Mouse (Mus musculus): Measurements from ENCODE around the gene Disp1. TPM values are rescaled to one million over a fixed set of nuclear protein-coding genes. Genes with fewer than 3 reads are reported as not detected.

Gene Disp1
- total and polyA plus RNA-seq, 3 experiments = 3.8 to 10.5 (median 5.0) TPM

DNA sequence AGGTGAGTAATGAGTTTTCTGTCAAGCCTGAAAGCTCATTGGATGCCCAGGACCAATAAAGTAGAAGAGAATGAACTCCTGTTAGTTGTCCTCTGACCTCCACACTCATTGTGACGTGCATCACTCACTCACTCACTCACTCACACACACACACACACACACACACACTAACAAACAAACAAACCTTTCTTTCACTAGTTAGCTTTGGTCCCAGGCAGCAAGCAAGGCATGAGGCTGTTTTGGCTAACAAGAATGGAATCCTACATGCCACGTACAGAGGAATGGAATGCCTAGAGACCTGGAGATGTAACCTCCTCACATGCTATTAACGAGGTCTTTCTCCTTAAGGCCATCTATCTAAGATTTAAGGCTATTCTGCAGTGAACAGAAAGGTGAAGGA, 97.6 kb downstream of the Disp1 start:
- no peak for DNase-seq (ENCODE audit: low spot score)
- TF ChIP-seq TAL1 (conservative IDR thresholded peaks at IDR 0.05; ENCODE audit: low read depth, low read length) (no peak), POLR2AphosphoS5 (IDR thresholded peaks at IDR 0.05; ENCODE audit: insufficient replicate concordance, low read depth, low read length) (no peak), GATA2 (IDR thresholded peaks at IDR 0.05; ENCODE audit: borderline replicate concordance, low read depth, low read length) (no peak), GATA1 (IDR thresholded peaks at IDR 0.05; ENCODE audit: borderline replicate concordance, low read length) (no peak), CTCF (IDR thresholded peaks at IDR 0.05; ENCODE audit: low read depth, low read length) (no peak)
- no peaks in the 10 kb centered on the region for H3K4me1 ChIP-seq (ENCODE audit: insufficient read depth, low read depth, low read length)

DNA sequence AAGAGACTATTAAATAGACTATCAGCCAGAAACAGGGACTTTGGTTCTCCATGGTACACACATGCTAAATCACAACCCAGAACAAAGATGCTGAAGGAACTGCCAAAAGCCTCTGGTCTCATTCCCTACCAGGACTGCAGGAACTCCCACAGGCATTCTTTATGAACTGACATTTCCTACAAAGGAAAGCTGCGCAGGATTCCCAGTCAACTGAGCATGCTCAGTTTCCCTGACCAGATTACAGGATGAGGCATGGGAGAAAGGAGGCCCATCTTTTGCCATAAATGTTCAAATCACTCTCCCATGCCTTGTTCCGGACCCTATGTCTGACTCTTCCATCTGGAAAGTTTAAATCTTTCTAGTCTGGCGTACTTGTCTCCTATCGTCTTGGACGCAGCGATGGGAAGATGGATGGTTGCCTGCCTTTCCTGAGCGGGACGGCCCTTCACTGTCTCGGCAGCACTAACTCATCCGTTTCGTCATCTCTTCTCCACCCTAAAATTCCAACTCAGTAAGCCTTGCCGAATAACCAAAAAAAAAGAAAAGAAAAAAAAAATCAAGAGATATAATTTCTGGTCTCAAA, 100.9 kb downstream of the Disp1 start:
- no peak for DNase-seq (ENCODE audit: low spot score)
- H3K4me1 ChIP-seq (ENCODE audit: insufficient read depth, low read depth, low read length) = no peaks in the 10 kb centered on the region
- no peak overlapping the region for H3K4me3 ChIP-seq (ENCODE audit: low read depth, low read length)
- H3K9me3 ChIP-seq (replicated peaks) = no peaks in the 10 kb centered on the region
- H3K36me3 ChIP-seq (replicated peaks) = peaks cover 17% of the 10 kb centered on the region
- H3K27me3 ChIP-seq (ENCODE audit: insufficient read depth, low read length) = no peaks in the 10 kb centered on the region
- no peak for TF ChIP-seq GATA1 (IDR thresholded peaks at IDR 0.05; ENCODE audit: borderline replicate concordance, low read length)
- ATAC-seq (ENCODE audit: extremely low read depth, insufficient number of reproducible peaks, low FRiP score, poor library complexity, severe bottlenecking) = no peak

More for the DNA sequence above, 97.6 kb downstream of the Disp1 start:
- Histone ChIP-seq H3K9me3 (replicated peaks) (no peaks in the 10 kb centered on the region), H3K27me3 (ENCODE audit: insufficient read depth, low read length) (no peaks in the 10 kb centered on the region), H3K36me3 (replicated peaks) (peaks cover 20% of the 10 kb centered on the region), H3K4me3 (ENCODE audit: low read depth, low read length) (no peak overlapping the region)
- no peak for ATAC-seq (ENCODE audit: extremely low read depth, insufficient number of reproducible peaks, low FRiP score, poor library complexity, severe bottlenecking)

GRCm38 (mm10) chr1:183117827-183118825, 103.2 kb downstream of the Disp1 start:
- Histone ChIP-seq H3K36me3 (replicated peaks) (peaks cover 15% of the 10 kb centered on the region), H3K9me3 (replicated peaks) (no peaks in the 10 kb centered on the region), H3K4me3 (ENCODE audit: low read depth, low read length) (no peak overlapping the region), H3K4me1 (ENCODE audit: insufficient read depth, low read depth, low read length) (no peaks in the 10 kb centered on the region), H3K27me3 (ENCODE audit: insufficient read depth, low read length) (no peaks in the 10 kb centered on the region)
- no peak for DNase-seq (ENCODE audit: low spot score)
- no peak for TF ChIP-seq TAL1 (conservative IDR thresholded peaks at IDR 0.05; ENCODE audit: low read depth, low read length)
- no peak for TF ChIP-seq CTCF (IDR thresholded peaks at IDR 0.05; ENCODE audit: low read depth, low read length)
- TF ChIP-seq GATA2 (IDR thresholded peaks at IDR 0.05; ENCODE audit: borderline replicate concordance, low read depth, low read length) = no peak
- no peak for TF ChIP-seq GATA1 (IDR thresholded peaks at IDR 0.05; ENCODE audit: borderline replicate concordance, low read length)
- no peak for TF ChIP-seq POLR2AphosphoS5 (IDR thresholded peaks at IDR 0.05; ENCODE audit: insufficient replicate concordance, low read depth, low read length)
- ATAC-seq (ENCODE audit: extremely low read depth, insufficient number of reproducible peaks, low FRiP score, poor library complexity, severe bottlenecking) = no peak

DNA sequence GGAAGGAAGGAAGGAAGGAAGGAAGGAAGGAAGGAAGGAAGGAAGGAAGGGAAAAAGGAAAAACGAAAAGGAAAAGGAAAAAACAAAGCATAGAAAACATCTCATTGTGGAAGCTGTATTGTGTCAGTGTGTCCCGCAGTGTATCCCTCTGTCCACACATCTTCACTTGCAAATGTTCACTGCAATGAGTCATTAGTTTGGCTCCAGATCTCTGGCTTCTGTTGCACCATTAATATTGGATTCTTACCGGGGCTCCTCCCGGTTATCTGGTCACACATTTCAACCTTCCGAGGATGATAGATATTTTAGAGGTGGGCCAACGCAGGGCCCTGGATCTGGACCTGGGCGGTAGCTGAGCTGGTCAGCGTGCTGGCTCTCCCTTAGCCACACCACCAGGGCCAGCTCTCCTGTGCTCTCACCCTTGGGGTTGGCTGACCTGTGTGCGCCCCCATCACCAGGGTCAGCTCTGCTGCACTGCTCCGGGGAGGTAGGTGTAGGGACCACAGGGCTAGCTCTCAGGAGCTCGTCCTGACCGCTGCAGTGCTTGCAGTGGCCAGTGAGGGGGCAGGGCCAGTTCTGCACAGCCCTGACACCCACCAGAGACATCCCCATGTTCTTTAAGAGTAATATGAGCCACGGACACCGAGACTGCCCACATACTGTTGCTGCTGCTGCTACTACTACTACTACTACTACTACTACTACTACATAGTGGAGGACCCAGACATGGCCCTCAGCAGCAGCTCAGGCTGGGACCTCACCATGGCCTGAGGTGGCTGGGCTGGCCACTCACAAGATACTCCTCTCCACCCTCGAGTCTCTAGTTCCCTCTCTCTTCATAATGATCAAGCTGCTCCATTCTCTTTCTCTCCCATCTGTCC, 104.1 kb downstream of the Disp1 start:
- ATAC-seq (ENCODE audit: extremely low read depth, insufficient number of reproducible peaks, low FRiP score, poor library complexity, severe bottlenecking) (no peak), DNase-seq (ENCODE audit: low spot score) (no peak)
- H3K36me3 ChIP-seq (replicated peaks) = peaks cover 17% of the 10 kb centered on the region
- no peaks in the 10 kb centered on the region for H3K9me3 ChIP-seq (replicated peaks)
- no peaks in the 10 kb centered on the region for H3K4me1 ChIP-seq (ENCODE audit: insufficient read depth, low read depth, low read length)
- H3K27me3 ChIP-seq (ENCODE audit: insufficient read depth, low read length) = no peaks in the 10 kb centered on the region
- no peak for TF ChIP-seq CTCF (IDR thresholded peaks at IDR 0.05; ENCODE audit: low read depth, low read length)
- no peak for TF ChIP-seq TAL1 (conservative IDR thresholded peaks at IDR 0.05; ENCODE audit: low read depth, low read length)
- TF ChIP-seq GATA2 (IDR thresholded peaks at IDR 0.05; ENCODE audit: borderline replicate concordance, low read depth, low read length) = no peak
- no peak for TF ChIP-seq POLR2AphosphoS5 (IDR thresholded peaks at IDR 0.05; ENCODE audit: insufficient replicate concordance, low read depth, low read length)
- no peak for TF ChIP-seq GATA1 (IDR thresholded peaks at IDR 0.05; ENCODE audit: borderline replicate concordance, low read length)
- no peak overlapping the region for H3K4me3 ChIP-seq (ENCODE audit: low read depth, low read length)

GRCm38 (mm10) chr1:183116441-183116840, 104.9 kb downstream of the Disp1 start:
- H3K4me1 ChIP-seq (ENCODE audit: insufficient read depth, low read depth, low read length) = no peaks in the 10 kb centered on the region
- peaks cover 17% of the 10 kb centered on the region for H3K36me3 ChIP-seq (replicated peaks)
- no peaks in the 10 kb centered on the region for H3K9me3 ChIP-seq (replicated peaks)
- no peak overlapping the region for H3K4me3 ChIP-seq (ENCODE audit: low read depth, low read length)
- no peaks in the 10 kb centered on the region for H3K27me3 ChIP-seq (ENCODE audit: insufficient read depth, low read length)
- TF ChIP-seq GATA2 (IDR thresholded peaks at IDR 0.05; ENCODE audit: borderline replicate concordance, low read depth, low read length) (no peak), GATA1 (IDR thresholded peaks at IDR 0.05; ENCODE audit: borderline replicate concordance, low read length) (no peak), TAL1 (conservative IDR thresholded peaks at IDR 0.05; ENCODE audit: low read depth, low read length) (no peak), CTCF (IDR thresholded peaks at IDR 0.05; ENCODE audit: low read depth, low read length) (no peak), POLR2AphosphoS5 (IDR thresholded peaks at IDR 0.05; ENCODE audit: insufficient replicate concordance, low read depth, low read length) (no peak)
- DNase-seq (ENCODE audit: low spot score) = no peak
- no peak for ATAC-seq (ENCODE audit: extremely low read depth, insufficient number of reproducible peaks, low FRiP score, poor library complexity, severe bottlenecking)

GRCm38 (mm10) chr1:183115076-183115475, 106.2 kb downstream of the Disp1 start:
- ATAC-seq (ENCODE audit: extremely low read depth, insufficient number of reproducible peaks, low FRiP score, poor library complexity, severe bottlenecking) (no peak), DNase-seq (ENCODE audit: low spot score) (no peak)

More at GRCm38 (mm10) chr1:183115076-183115475, 106.2 kb downstream of the Disp1 start:
- no peak overlapping the region for H3K4me3 ChIP-seq (ENCODE audit: low read depth, low read length)
- no peaks in the 10 kb centered on the region for H3K4me1 ChIP-seq (ENCODE audit: insufficient read depth, low read depth, low read length)
- TF ChIP-seq POLR2AphosphoS5 (IDR thresholded peaks at IDR 0.05; ENCODE audit: insufficient replicate concordance, low read depth, low read length) (no peak), CTCF (IDR thresholded peaks at IDR 0.05; ENCODE audit: low read depth, low read length) (no peak), GATA1 (IDR thresholded peaks at IDR 0.05; ENCODE audit: borderline replicate concordance, low read length) (no peak)
- H3K27me3 ChIP-seq (ENCODE audit: insufficient read depth, low read length) = no peaks in the 10 kb centered on the region
- no peaks in the 10 kb centered on the region for H3K9me3 ChIP-seq (replicated peaks)
- peaks cover 11% of the 10 kb centered on the region for H3K36me3 ChIP-seq (replicated peaks)

All from G1E (cell line).